Mouse (Mus musculus) heart, embryonic 11.5 days (tissue): ENCODE results near the gene Rxfp4. TPM values are rescaled to one million over a fixed set of nuclear protein-coding genes. Genes with fewer than 3 reads are reported as not detected.

Experiments
- ATAC-seq: fragments of 200-750 bp; cut with Nextera tagmentation; replicated peaks from 2 replicates; pipeline ENCODE4 v1.8.0; 2017; ENCODE audit warnings: moderate library complexity; ENCODE audit not compliant: insufficient number of reproducible peaks, low FRiP score, low TSS enrichment
- H3K27ac ChIP-seq: fragments of 300-500 bp; sonication (generic); 2 replicates; pipeline ENCODE4 v1.5.1; 2014; ENCODE audit warnings: mild to moderate bottlenecking, low read depth, low read length
- H3K27me3 ChIP-seq: fragments of 300-500 bp; sonication (generic); 2 replicates; pipeline ENCODE4 v1.6.1; 2014; ENCODE audit warnings: mild to moderate bottlenecking, low read length, mixed read lengths; ENCODE audit not compliant: control insufficient read depth, insufficient read depth
- H3K36me3 ChIP-seq: fragments of 300-500 bp; sonication (generic); 2 replicates; pipeline ENCODE4 v1.6.1; 2014; ENCODE audit warnings: mild to moderate bottlenecking, low read length, moderate library complexity, mixed read lengths; ENCODE audit not compliant: control insufficient read depth, insufficient read depth
- H3K4me1 ChIP-seq: fragments of 300-500 bp; sonication (generic); 2 replicates; pipeline ENCODE4 v1.6.1; 2014; ENCODE audit warnings: low read length; ENCODE audit not compliant: control insufficient read depth, insufficient read depth
- H3K4me2 ChIP-seq: fragments of 300-500 bp; sonication (generic); 2 replicates; pipeline ENCODE4 v1.6.1; 2014; ENCODE audit warnings: mild to moderate bottlenecking, moderate library complexity
- H3K4me3 ChIP-seq: fragments of 300-500 bp; sonication (generic); 2 replicates; pipeline ENCODE4 v1.5.1; 2014; ENCODE audit warnings: low read depth, low read length
- H3K9ac ChIP-seq: fragments of 300-500 bp; sonication (generic); 2 replicates; pipeline ENCODE4 v1.6.1; 2014; ENCODE audit warnings: mild to moderate bottlenecking, low read depth, low read length, moderate library complexity
- H3K9me3 ChIP-seq: fragments of 300-500 bp; sonication (generic); replicated peaks from 2 replicates; pipeline ENCODE4 v1.6.1; 2016; ENCODE audit warnings: low read length; ENCODE audit not compliant: control insufficient read depth
- WGBS: fragments of 180-500 bp; shearing (Covaris S2); extraction: QIAGEN DNeasy Blood & Tissue Kit; methylation state at CpG from one replicate; pipeline ENCODE4 v1.1.7; 2014; ENCODE audit not compliant: insufficient replicate concordance; 5-methylcytosine and 5-hydroxymethylcytosine counted together
- polyA plus RNA-seq: library from polyadenylated mRNA; unstranded; fragments of >200 nt; fragmentation: Nextera tagmentation; extraction: Ambion mirVana; gene quantifications from 2 replicates; pipeline ENCODE4 v1.2.1, GENCODE M21; 2014

Rxfp4 gene
- polyA plus RNA-seq, 1 experiment from 2014 or later = not detected

- no peak for ATAC-seq
- H3K27me3 ChIP-seq = no peaks in the 10 kb centered on the region
- H3K27ac ChIP-seq = no peak overlapping the region; the same call in 1 of the 2 replicates
- H3K4me3 ChIP-seq = no peak overlapping the region
- H3K9ac ChIP-seq = no peak overlapping the region; the same call in 1 of the 2 replicates
- no peaks in the 10 kb centered on the region for H3K9me3 ChIP-seq
- peaks cover 78% of the 10 kb centered on the region for H3K4me1 ChIP-seq
- no peak overlapping the region for H3K4me2 ChIP-seq
- 57% methylated on average over 4 of the region's 4 CpGs for WGBS
- H3K36me3 ChIP-seq = peaks cover 31% of the 10 kb centered on the region
Observed at GRCm38 (mm10) chr3:88628766-88629165, 24.2 kb downstream of the Rxfp4 start.

GRCm38 (mm10) chr3:88627535-88627934 is 25.4 kb downstream of the Rxfp4 start:
- 94% methylated on average over 2 of the region's 2 CpGs for WGBS
- H3K9ac ChIP-seq = no peak overlapping the region

GRCm38 (mm10) chr3:88627114-88627513 is 25.8 kb downstream of the Rxfp4 start:
- H3K27me3 ChIP-seq = no peaks in the 10 kb centered on the region
- H3K9me3 ChIP-seq = no peaks in the 10 kb centered on the region
- no peak for ATAC-seq
- peaks cover 22% of the 10 kb centered on the region for H3K36me3 ChIP-seq
- no peak overlapping the region; the same call in 1 of the 2 replicates for H3K27ac ChIP-seq
- H3K4me2 ChIP-seq = no peak overlapping the region
- H3K9ac ChIP-seq = no peak overlapping the region
- no peak overlapping the region for H3K4me3 ChIP-seq
- WGBS = 19% methylated on average over 4 of the region's 4 CpGs
- H3K4me1 ChIP-seq = peaks cover 77% of the 10 kb centered on the region

More at GRCm38 (mm10) chr3:88627535-88627934, 25.4 kb downstream of the Rxfp4 start:
- Histone ChIP-seq H3K9me3 (no peaks in the 10 kb centered on the region), H3K4me2 (no peak overlapping the region), H3K27me3 (no peaks in the 10 kb centered on the region), H3K4me3 (no peak overlapping the region), H3K4me1 (peaks cover 78% of the 10 kb centered on the region), H3K27ac (no peak overlapping the region), H3K36me3 (peaks cover 22% of the 10 kb centered on the region)
- ATAC-seq = no peak

GRCm38 (mm10) chr3:88626316-88626715 is 26.6 kb downstream of the Rxfp4 start:
- H3K27ac ChIP-seq = peak overlapping the region; percentile 7; the same call in 1 of the 2 replicates
- no peaks in the 10 kb centered on the region for H3K27me3 ChIP-seq
- no peaks in the 10 kb centered on the region for H3K9me3 ChIP-seq
- H3K4me2 ChIP-seq = peak overlapping the region; percentile 16
- peaks cover 15% of the 10 kb centered on the region for H3K36me3 ChIP-seq
- no peak overlapping the region for H3K4me3 ChIP-seq
- no peak overlapping the region for H3K9ac ChIP-seq
- H3K4me1 ChIP-seq = peaks cover 69% of the 10 kb centered on the region
- 55% methylated on average over 7 of the region's 7 CpGs for WGBS
- ATAC-seq = no peak

DNA sequence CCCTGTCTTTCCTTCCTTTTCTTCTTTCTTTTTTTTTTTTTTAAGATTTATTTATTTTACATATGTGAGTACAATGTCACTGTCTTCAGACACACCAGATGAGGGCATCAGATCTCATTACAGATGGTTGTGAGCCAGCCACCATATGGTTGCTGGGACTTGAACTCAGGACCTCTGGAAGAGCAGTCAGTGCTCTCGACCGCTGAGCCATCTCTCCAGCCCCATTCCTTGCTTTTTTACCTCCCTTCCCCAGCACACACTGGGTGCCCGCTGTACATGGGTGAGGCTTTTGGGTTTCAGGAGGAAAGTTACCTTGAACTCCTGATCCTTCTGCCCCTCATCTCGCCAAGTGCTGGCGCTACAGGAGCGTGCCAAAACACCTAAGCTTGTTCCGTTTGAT is 27.4 kb downstream of the Rxfp4 start:
- no peaks in the 10 kb centered on the region for H3K9me3 ChIP-seq
- no peak overlapping the region for H3K9ac ChIP-seq
- ATAC-seq = no peak
- H3K4me1 ChIP-seq = peaks cover 63% of the 10 kb centered on the region
- no peak overlapping the region for H3K4me3 ChIP-seq
- H3K27ac ChIP-seq = no peak overlapping the region
- H3K36me3 ChIP-seq = 0 out of 2 replicates have a peak, but pooled peaks cover 9% of the 10 kb centered on the region
- H3K27me3 ChIP-seq = no peaks in the 10 kb centered on the region
- 84% methylated on average over 7 of the region's 7 CpGs for WGBS
- no peak overlapping the region for H3K4me2 ChIP-seq

- H3K9me3 ChIP-seq = no peaks in the 10 kb centered on the region
- ATAC-seq = no peak
- H3K27me3 ChIP-seq = no peaks in the 10 kb centered on the region
- peaks cover 61% of the 10 kb centered on the region for H3K4me1 ChIP-seq
- 0 out of 2 replicates have a peak overlapping the region, but pooled peaks have one; percentile 98 for H3K27ac ChIP-seq
- H3K9ac ChIP-seq = peak overlapping the region; percentile 98
- 28% methylated on average over 2 of the region's 2 CpGs for WGBS
- H3K36me3 ChIP-seq = 0 out of 2 replicates have a peak, but pooled peaks cover 6% of the 10 kb centered on the region
- H3K4me3 ChIP-seq = peak overlapping the region; percentile 76; the same call in 1 of the 2 replicates
- peak overlapping the region; percentile 95 for H3K4me2 ChIP-seq
Observed at GRCm38 (mm10) chr3:88624951-88625350, 28.0 kb downstream of the Rxfp4 start.

DNA sequence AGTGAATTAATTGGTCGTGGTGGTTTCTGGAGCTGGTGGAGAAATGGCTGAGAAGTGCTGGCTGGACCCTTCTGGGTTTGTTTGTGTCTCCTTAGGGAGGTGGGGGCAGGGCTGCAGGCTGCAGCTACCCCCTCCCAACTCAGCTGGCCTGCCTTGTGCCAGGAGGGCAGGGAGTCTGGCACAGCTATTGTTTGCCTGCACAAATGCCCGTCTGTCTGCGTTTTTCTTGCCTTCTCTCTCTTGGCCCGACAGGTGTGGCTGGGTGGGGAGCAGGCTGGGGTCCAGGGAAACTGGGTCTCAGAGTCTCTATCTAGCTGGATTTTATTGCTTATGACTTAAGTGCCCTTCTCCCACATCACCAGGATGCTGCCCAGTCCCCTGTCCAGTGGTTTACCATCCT is 28.6 kb downstream of the Rxfp4 start:
- H3K4me1 ChIP-seq = peaks cover 55% of the 10 kb centered on the region
- 33% methylated on average over 4 of the region's 4 CpGs for WGBS
- H3K4me3 ChIP-seq = peak overlapping the region; percentile 76
- H3K9ac ChIP-seq = peak overlapping the region; percentile 98
- ATAC-seq = no peak
- no peaks in the 10 kb centered on the region for H3K27me3 ChIP-seq
- 0 out of 2 replicates have a peak, but pooled peaks cover 4% of the 10 kb centered on the region for H3K36me3 ChIP-seq
- H3K4me2 ChIP-seq = peak overlapping the region; percentile 95
- peak overlapping the region; percentile 98 for H3K27ac ChIP-seq
- H3K9me3 ChIP-seq = no peaks in the 10 kb centered on the region

DNA sequence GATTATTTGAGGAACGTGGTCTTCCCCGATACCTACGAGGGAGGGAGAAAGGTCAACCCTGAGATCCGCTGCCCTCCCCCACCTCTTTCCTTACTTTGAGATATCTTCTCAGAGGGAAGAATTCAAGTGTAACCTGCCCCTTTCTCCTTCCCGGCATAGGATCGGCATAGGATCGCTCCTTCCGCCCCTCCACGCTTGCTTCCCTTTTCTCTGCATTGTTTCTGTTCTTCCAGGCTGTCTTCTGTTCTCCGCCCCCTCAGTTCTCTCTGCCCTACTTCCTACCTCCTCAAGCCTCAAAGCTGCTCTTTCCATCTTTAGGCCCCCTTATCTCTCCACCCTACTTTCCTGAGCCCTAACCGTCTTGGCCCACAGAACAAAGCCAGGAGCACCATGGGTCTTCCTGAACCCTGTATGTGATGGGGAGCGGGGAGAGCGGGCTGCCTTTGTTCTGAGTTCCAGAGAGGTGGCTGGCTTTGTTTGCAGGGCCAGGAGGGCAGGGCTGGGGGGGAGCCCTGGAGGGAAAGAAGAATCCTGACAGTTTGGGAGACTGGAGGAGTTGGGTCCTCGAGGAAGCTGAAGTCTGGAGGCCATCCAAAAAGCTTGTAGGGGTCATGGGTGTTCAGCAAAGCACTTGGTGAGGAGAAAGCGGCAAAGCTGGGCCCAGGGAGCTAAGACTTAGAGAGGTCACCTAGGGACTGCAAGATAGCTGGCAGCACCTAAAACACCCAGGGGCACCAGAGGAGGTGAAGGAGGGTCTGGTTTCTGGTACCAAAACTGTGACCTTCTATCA is 29.4 kb downstream of the Rxfp4 start:
- Histone ChIP-seq H3K4me2 (peak overlapping the region; percentile 95), H3K27me3 (no peaks in the 10 kb centered on the region), H3K4me3 (peak overlapping the region; percentile 76), H3K9me3 (no peaks in the 10 kb centered on the region), H3K27ac (peak overlapping the region; percentile 98), H3K9ac (peak overlapping the region; percentile 98), H3K36me3 (0 out of 2 replicates have a peak, but pooled peaks cover 2% of the 10 kb centered on the region), H3K4me1 (peaks cover 51% of the 10 kb centered on the region)
- no peak for ATAC-seq
- WGBS = 4% methylated on average over 15 of the region's 15 CpGs
